ENCODE assay signal across 20 mouse cellular contexts in genomic region chr1:137873628-137874027, GRCm38 (mm10).
"Had no signal": no experiment of that assay in that cellular context is flagged by ENCODE, and none has a peak within 500 bp of the region (broad histone marks: within the 10 kb centered on the region; RNA-seq: fewer than 3 reads in every experiment).

No protein-coding gene starts in this region.

- DNase-seq: cerebellum, adult 8-10 months; cerebellum, adult 9-10 months; cerebellum, adult 9-11 months; cerebellum, postnatal 10 days; cerebellum, postnatal 14 days; cerebellum, postnatal 25 days; cerebellum, postnatal 36 days; embryo, embryonic 11 days; forebrain, postnatal 0 days; gastrocnemius, adult 2 months; gastrocnemius, postnatal 10 days; gastrocnemius, postnatal 25 days; gastrocnemius, postnatal 36 days; heart, adult 11 months; heart, adult 18-20 months; heart, adult 2 months had no signal

- ATAC-seq: forebrain, embryonic 13.5 days; forebrain, embryonic 14.5 days; forebrain, embryonic 15.5 days; forebrain, embryonic 16.5 days; forebrain, postnatal 0 days had no signal
